Mouse (Mus musculus): ENCODE data around the gene Mfsd2a. TPM values are rescaled to one million over a fixed set of nuclear protein-coding genes. Genes with fewer than 3 reads are reported as not detected.

The Mfsd2a gene
- total RNA-seq, 2 experiments from 2014 or later, result 36.9 to 50.0 TPM

GRCm38 (mm10) chr4:122981238-122981637 is 20.2 kb upstream of the Mfsd2a start:
- no peak for DNase-seq (ENCODE audit: low spot score in 2 of 2)
- intact Hi-C loops (cut with DNase I), result loop anchor here (5.0 kb wide), 1 partner anchor 174 kb away; no protein-coding TSS in a partner anchor

GRCm38 (mm10) chr4:122980684-122981083 is 19.7 kb upstream of the Mfsd2a start:
- no peak for DNase-seq (ENCODE audit: low spot score in 2 of 2)
- intact Hi-C loops (cut with DNase I), result loop anchor here (5.0 kb wide), 1 partner anchor 173 kb away; no protein-coding TSS in a partner anchor

GRCm38 (mm10) chr4:122979826-122980225 is 18.8 kb upstream of the Mfsd2a start:
- intact Hi-C loops (cut with DNase I), result loop anchor here (5.0 kb wide), 1 partner anchor 173 kb away; no protein-coding TSS in a partner anchor
- DNase-seq (ENCODE audit: low spot score in 2 of 2), result no peak

GRCm38 (mm10) chr4:122978850-122979249 is 17.9 kb upstream of the Mfsd2a start:
- intact Hi-C loops (cut with DNase I), result no loop called here

GRCm38 (mm10) chr4:122976885-122977284 is 15.9 kb upstream of the Mfsd2a start:
- intact Hi-C loops (cut with DNase I), result no loop called here

More at GRCm38 (mm10) chr4:122978850-122979249, 17.9 kb upstream of the Mfsd2a start:
- no peak for DNase-seq (ENCODE audit: low spot score in 2 of 2)

GRCm38 (mm10) chr4:122974976-122975520 is 14.1 kb upstream of the Mfsd2a start:
- intact Hi-C loops (cut with DNase I), result no loop called here
- no peak for DNase-seq (ENCODE audit: low spot score in 2 of 2)

More at GRCm38 (mm10) chr4:122976885-122977284, 15.9 kb upstream of the Mfsd2a start:
- DNase-seq (ENCODE audit: low spot score in 2 of 2), result no peak

GRCm38 (mm10) chr4:122972056-122972455 is 11.1 kb upstream of the Mfsd2a start:
- DNase-seq (ENCODE audit: low spot score in 2 of 2), result no peak
- intact Hi-C loops (cut with DNase I), result no loop called here

- intact Hi-C loops (cut with DNase I), result no loop called here
- no peak for DNase-seq (ENCODE audit: low spot score in 2 of 2)
Observed at GRCm38 (mm10) chr4:122971646-122972045, 10.7 kb upstream of the Mfsd2a start.

GRCm38 (mm10) chr4:122971191-122971590 is 10.2 kb upstream of the Mfsd2a start:
- intact Hi-C loops (cut with DNase I), result no loop called here
- DNase-seq (ENCODE audit: low spot score in 2 of 2), result no peak

- no peak for DNase-seq (ENCODE audit: low spot score in 2 of 2)
- intact Hi-C loops (cut with DNase I), result no loop called here
Observed at GRCm38 (mm10) chr4:122968106-122968505, 7.1 kb upstream of the Mfsd2a start.

- intact Hi-C loops (cut with DNase I), result no loop called here
- DNase-seq (ENCODE audit: low spot score in 2 of 2), result no peak
Observed at GRCm38 (mm10) chr4:122962751-122963150, 1.8 kb upstream of the Mfsd2a start.

GRCm38 (mm10) chr4:122961589-122961988 is 601 bp upstream of the Mfsd2a start:
- intact Hi-C loops (cut with DNase I), result no loop called here
- no peak for DNase-seq (ENCODE audit: low spot score in 2 of 2)

GRCm38 (mm10) chr4:122960321-122961099 is 478 bp downstream of the Mfsd2a start:
- intact Hi-C loops (cut with DNase I), result no loop called here
- peak in 1 of 2 experiments; percentile 19 for DNase-seq (ENCODE audit: low spot score in 2 of 2)

- DNase-seq (ENCODE audit: low spot score in 2 of 2), result no peak
- intact Hi-C loops (cut with DNase I), result no loop called here
Observed at GRCm38 (mm10) chr4:122959816-122960215, 1.2 kb downstream of the Mfsd2a start.

GRCm38 (mm10) chr4:122958491-122959031 is 2.4 kb downstream of the Mfsd2a start:
- DNase-seq (ENCODE audit: low spot score in 2 of 2), result peak; percentile 66 to 67
- intact Hi-C loops (cut with DNase I), result no loop called here

- intact Hi-C loops (cut with DNase I), result no loop called here
- DNase-seq (ENCODE audit: low spot score in 2 of 2), result no peak
Observed at GRCm38 (mm10) chr4:122956301-122956700, 4.7 kb downstream of the Mfsd2a start.

GRCm38 (mm10) chr4:122955412-122956136 is 5.4 kb downstream of the Mfsd2a start:
- peak; percentile 85 to 86 for DNase-seq (ENCODE audit: low spot score in 2 of 2)
- intact Hi-C loops (cut with DNase I), result no loop called here

- intact Hi-C loops (cut with DNase I), result no loop called here
- DNase-seq (ENCODE audit: low spot score in 2 of 2), result no peak
Observed at GRCm38 (mm10) chr4:122954680-122955411, 6.1 kb downstream of the Mfsd2a start.

GRCm38 (mm10) chr4:122949096-122949495 is 11.9 kb downstream of the Mfsd2a start:
- intact Hi-C loops (cut with DNase I), result no loop called here
- no peak for DNase-seq (ENCODE audit: low spot score in 2 of 2)
